Mouse (Mus musculus): ENCODE data around the gene Eif4a1. TPM values are rescaled to one million over a fixed set of nuclear protein-coding genes. Genes with fewer than 3 reads are reported as not detected.

The Eif4a1 gene
- total and polyA plus RNA-seq, 3 experiments, result 114 to 1,689 (median 634) TPM

- H3K36me3 ChIP-seq (ENCODE audit: control insufficient read depth in 1 of 2, insufficient read depth in 2 of 2, low read length in 2 of 2), result peaks cover 13 to 26% of the 10 kb centered on the region in 2 experiments
- H3K4me1 ChIP-seq (ENCODE audit: control insufficient read depth in 1 of 2, insufficient read depth in 2 of 2, low read length in 2 of 2), result peaks cover 0 to 15% of the 10 kb centered on the region in 2 experiments; a peak in 1 of 4 replicates
- H3K79me2 ChIP-seq (ENCODE audit: control insufficient read depth, insufficient read depth, low read length, poor library complexity), result peaks cover 36% of the 10 kb centered on the region
- no peaks in the 10 kb centered on the region for H3K27me3 ChIP-seq (ENCODE audit: control insufficient read depth in 1 of 2, insufficient read depth in 2 of 2, low read length in 2 of 2)
- no peaks in the 10 kb centered on the region for H3K9me3 ChIP-seq (replicated peaks; ENCODE audit: insufficient read depth, low read length)
- no peak for TF ChIP-seq CTCF (IDR thresholded peaks at IDR 0.05 in 2 of 3, conservative IDR thresholded peaks at IDR 0.05 in 1 of 3; ENCODE audit: control insufficient read depth in 1 of 3, insufficient read depth in 1 of 3, low read depth in 2 of 3, low read length in 3 of 3, poor library complexity in 1 of 3, severe bottlenecking in 1 of 3)
- no peak for TF ChIP-seq GABPA (IDR thresholded peaks at IDR 0.05; ENCODE audit: low read depth, low read length)
- peak; percentile 88 for TF ChIP-seq HCFC1 (IDR thresholded peaks at IDR 0.05; ENCODE audit: low read depth, low read length)
- TF ChIP-seq ETS1 (IDR thresholded peaks at IDR 0.05; ENCODE audit: low read depth, low read length), result peak; percentile 58
- TF ChIP-seq POLR2A (IDR thresholded peaks at IDR 0.05; ENCODE audit: control insufficient read depth in 1 of 2, insufficient read depth in 1 of 2, low read depth in 1 of 2, low read length in 2 of 2, poor library complexity in 1 of 2), result peak; percentile 52 to 64; a peak in 3 of 4 replicates
- peak; percentile 66 for TF ChIP-seq USF1 (IDR thresholded peaks at IDR 0.05; ENCODE audit: low read depth, low read length)
- no peak for TF ChIP-seq ZKSCAN1 (IDR thresholded peaks at IDR 0.05; ENCODE audit: low read depth, low read length)
- TF ChIP-seq SIN3A (IDR thresholded peaks at IDR 0.05; ENCODE audit: low read length), result peak; percentile 92
- peak; percentile 68; the same call in 1 of the 2 replicates for TF ChIP-seq KAT2A (conservative IDR thresholded peaks at IDR 0.05; ENCODE audit: low read depth, low read length)
- peak; percentile 36; the same call in 1 of the 2 replicates for TF ChIP-seq NRF1 (IDR thresholded peaks at IDR 0.05; ENCODE audit: insufficient read depth, low read depth, low read length, poor library complexity, severe bottlenecking)
- peak; percentile 94 for TF ChIP-seq MAX (IDR thresholded peaks at IDR 0.05; ENCODE audit: low read length)
- TF ChIP-seq BHLHE40 (IDR thresholded peaks at IDR 0.05; ENCODE audit: borderline replicate concordance, low read depth, low read length), result peak; percentile 79
- TF ChIP-seq SMC3 (IDR thresholded peaks at IDR 0.05; ENCODE audit: low read depth, low read length), result peak; percentile 28
- peak; percentile 69; the same call in 1 of the 2 replicates for TF ChIP-seq TCF12 (IDR thresholded peaks at IDR 0.05; ENCODE audit: low read depth, low read length)
- peak; percentile 68 for TF ChIP-seq NELFE (IDR thresholded peaks at IDR 0.05; ENCODE audit: low read depth, low read length)
- no peak for TF ChIP-seq MYB (IDR thresholded peaks at IDR 0.05; ENCODE audit: low read depth, low read length)
- 0 out of 2 replicates have a peak, but pooled peaks have one; percentile 31 for TF ChIP-seq UBTF (IDR thresholded peaks at IDR 0.05; ENCODE audit: borderline replicate concordance, insufficient read depth, low read depth, low read length)
- TF ChIP-seq TBP (IDR thresholded peaks at IDR 0.05; ENCODE audit: low read depth, low read length), result peak; percentile 73; the same call in 1 of the 2 replicates
- TF ChIP-seq MAFK (IDR thresholded peaks at IDR 0.05; ENCODE audit: borderline replicate concordance, low read depth, low read length), result no peak
- TF ChIP-seq ELF1 (IDR thresholded peaks at IDR 0.05; ENCODE audit: low read depth, low read length), result peak; percentile 92
- no peak for TF ChIP-seq E2F4 (IDR thresholded peaks at IDR 0.05; ENCODE audit: borderline replicate concordance, low read depth, low read length)
- TF ChIP-seq ZMIZ1 (IDR thresholded peaks at IDR 0.05; ENCODE audit: low read depth, low read length), result peak; percentile 89; the same call in 1 of the 2 replicates
- TF ChIP-seq EP300 (IDR thresholded peaks at IDR 0.05; ENCODE audit: low read depth in 1 of 2, low read length in 2 of 2), result peak in 1 of 2 experiments; percentile 74; a peak in 2 of 4 replicates
- TF ChIP-seq JUND (IDR thresholded peaks at IDR 0.05; ENCODE audit: low read depth, low read length), result no peak
- TF ChIP-seq MAZ (IDR thresholded peaks at IDR 0.05; ENCODE audit: low read depth, low read length), result peak; percentile 100
- TF ChIP-seq POLR2AphosphoS2 (IDR thresholded peaks at IDR 0.05; ENCODE audit: low read length), result peak; percentile 96
- TF ChIP-seq CHD1 (IDR thresholded peaks at IDR 0.05; ENCODE audit: low read depth, low read length), result 0 out of 2 replicates have a peak, but pooled peaks have one; percentile 28
- TF ChIP-seq MXI1 (IDR thresholded peaks at IDR 0.05; ENCODE audit: low read depth, low read length), result peak; percentile 98
- TF ChIP-seq ZC3H11A (IDR thresholded peaks at IDR 0.05; ENCODE audit: low read depth, low read length), result no peak
- TF ChIP-seq RCOR1 (IDR thresholded peaks at IDR 0.05; ENCODE audit: low read depth, low read length), result 0 out of 2 replicates have a peak, but pooled peaks have one; percentile 61
- TF ChIP-seq MYC (IDR thresholded peaks at IDR 0.05; ENCODE audit: low read depth, low read length), result peak; percentile 95
- TF ChIP-seq CHD2 (IDR thresholded peaks at IDR 0.05; ENCODE audit: low read length), result peak; percentile 70
- TF ChIP-seq GATA1 (IDR thresholded peaks at IDR 0.05; ENCODE audit: low read depth, low read length), result no peak
- TF ChIP-seq RAD21 (IDR thresholded peaks at IDR 0.05; ENCODE audit: low read depth, low read length), result no peak
- no peak for TF ChIP-seq MEF2A (IDR thresholded peaks at IDR 0.05; ENCODE audit: extremely low read depth, insufficient replicate concordance, low read depth, low read length, poor library complexity, severe bottlenecking)
- peak overlapping the region; percentile 61 to 98 for H3K4me3 ChIP-seq (ENCODE audit: control insufficient read depth in 1 of 2, insufficient read depth in 1 of 2, low read depth in 2 of 2, low read length in 2 of 2)
- H3K27ac ChIP-seq (ENCODE audit: control insufficient read depth, low read depth, low read length), result peak overlapping the region; percentile 96
- peak overlapping the region; percentile 100 for H3K9ac ChIP-seq (ENCODE audit: control insufficient read depth, low read depth, low read length, poor library complexity, severe bottlenecking)
- peak; percentile 96 for DNase-seq (ENCODE audit: low read depth, low spot score)
Observed at GRCm38 (mm10) chr11:69670786-69671725, 1.2 kb downstream of the Eif4a1 start.

All from MEL (cell line).